Mouse (Mus musculus): Measurements from ENCODE around the gene Cdc42bpg.

DNA sequence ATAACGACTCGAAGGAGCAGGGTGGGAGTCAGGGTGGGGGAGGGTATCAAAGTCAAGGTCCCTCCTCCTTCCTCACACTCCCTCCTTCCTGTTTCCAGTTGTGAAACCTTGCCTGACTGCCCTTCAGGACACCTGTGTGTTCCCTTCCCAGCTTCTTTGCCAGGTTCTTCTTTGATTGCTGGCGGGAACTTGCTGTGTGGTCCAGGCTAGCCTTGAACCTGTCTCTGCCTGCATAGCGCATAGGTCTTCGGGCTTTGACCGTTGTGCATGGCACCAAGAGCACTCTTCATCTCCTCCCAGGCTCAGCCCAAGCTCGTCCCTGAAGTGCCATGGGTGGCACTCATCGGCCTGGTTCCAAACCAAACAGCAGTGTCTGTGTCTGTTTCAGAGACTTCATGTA lies 41.3 kb upstream of the Cdc42bpg start:
- TF ChIP-seq CTCF (IDR thresholded peaks at IDR 0.05; ENCODE audit: low read depth) (no peak), EP300 (IDR thresholded peaks at IDR 0.05; ENCODE audit: low read depth) (no peak)
